ENCODE assay signal across 23 mouse cellular contexts in the genomic region with DNA sequence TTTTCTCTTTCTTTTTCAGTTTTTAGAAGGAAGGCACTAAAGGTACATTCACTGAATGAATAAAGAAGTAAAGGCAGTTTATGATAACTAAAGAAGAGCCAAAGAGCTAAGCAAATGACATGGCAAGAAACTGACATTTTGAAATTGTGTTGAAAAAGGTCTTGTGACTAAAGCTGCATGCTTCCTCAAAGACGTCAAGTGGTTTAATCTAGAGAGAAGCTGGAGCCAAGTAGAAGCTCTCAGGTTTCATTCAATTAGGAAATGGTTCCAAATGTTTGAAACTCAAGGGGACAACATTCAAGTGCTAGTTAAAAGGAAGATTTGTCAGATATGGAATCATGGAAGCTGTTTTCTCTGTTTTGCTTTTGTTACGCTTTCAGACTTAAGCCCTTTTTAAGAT.
"Had no signal": no experiment of that assay in that cellular context is flagged by ENCODE, and none has a peak within 500 bp of the region (broad histone marks: within the 10 kb centered on the region; RNA-seq: fewer than 3 reads in every experiment).

No protein-coding gene starts in this region.

- H3K9ac ChIP-seq: intestine, embryonic 15.5 days; limb, embryonic 12.5 days; limb, embryonic 15.5 days; liver, embryonic 12.5 days; liver, embryonic 15.5 days; midbrain, embryonic 12.5 days; midbrain, embryonic 15.5 days; neural tube, embryonic 12.5 days; neural tube, embryonic 15.5 days had no signal

- H3K27me3 ChIP-seq: intestine, embryonic 15.5 days; limb, embryonic 12.5 days; limb, embryonic 15.5 days; liver, embryonic 12.5 days; liver, embryonic 15.5 days; midbrain, embryonic 12.5 days; midbrain, embryonic 15.5 days; neural tube, embryonic 12.5 days; neural tube, embryonic 15.5 days had no signal

- H3K4me3 ChIP-seq: intestine, embryonic 15.5 days; limb, embryonic 12.5 days; limb, embryonic 15.5 days; liver, embryonic 12.5 days; liver, embryonic 15.5 days; midbrain, embryonic 12.5 days; midbrain, embryonic 15.5 days; neural tube, embryonic 12.5 days; neural tube, embryonic 15.5 days had no signal

- H3K4me1 ChIP-seq: intestine, embryonic 15.5 days; limb, embryonic 12.5 days; limb, embryonic 15.5 days; liver, embryonic 12.5 days; liver, embryonic 15.5 days; midbrain, embryonic 12.5 days; midbrain, embryonic 15.5 days; neural tube, embryonic 12.5 days; neural tube, embryonic 15.5 days had no signal

- H3K9me3 ChIP-seq: intestine, embryonic 15.5 days; limb, embryonic 12.5 days; limb, embryonic 15.5 days; liver, embryonic 12.5 days; liver, embryonic 15.5 days; midbrain, embryonic 12.5 days; midbrain, embryonic 15.5 days; neural tube, embryonic 12.5 days; neural tube, embryonic 15.5 days had no signal

- DNase-seq: kidney, adult 18-20 months; kidney, adult 9 months; kidney, postnatal 14 days; kidney, postnatal 4 days; left cerebral cortex, postnatal 4 days; lung, adult 2 months; retina, postnatal 1 day; right cerebral cortex, postnatal 25 days; spleen, adult 18-20 months; thymus, adult 2 months; thymus, postnatal 14 days; thymus, postnatal 4 days had no signal

- H3K36me3 ChIP-seq: intestine, embryonic 15.5 days; limb, embryonic 12.5 days; limb, embryonic 15.5 days; liver, embryonic 12.5 days; liver, embryonic 15.5 days; midbrain, embryonic 12.5 days; midbrain, embryonic 15.5 days; neural tube, embryonic 12.5 days; neural tube, embryonic 15.5 days had no signal

- ATAC-seq: intestine, embryonic 15.5 days; liver, embryonic 12.5 days; midbrain, embryonic 15.5 days had no signal

- H3K4me2 ChIP-seq: intestine, embryonic 15.5 days; limb, embryonic 12.5 days; limb, embryonic 15.5 days; liver, embryonic 12.5 days; liver, embryonic 15.5 days; midbrain, embryonic 12.5 days; midbrain, embryonic 15.5 days; neural tube, embryonic 12.5 days; neural tube, embryonic 15.5 days had no signal

- H3K27ac ChIP-seq: intestine, embryonic 15.5 days; limb, embryonic 12.5 days; limb, embryonic 15.5 days; liver, embryonic 12.5 days; liver, embryonic 15.5 days; macrophage; midbrain, embryonic 12.5 days; midbrain, embryonic 15.5 days; neural tube, embryonic 12.5 days; neural tube, embryonic 15.5 days; stomach, postnatal 0 days had no signal
